25 mouse cellular contexts compared by ENCODE assay signal in genomic region chr11:96576491-96577427, GRCm38 (mm10).
DNase-seq lines count a peak whose midpoint lies in the region; ATAC-seq and TF ChIP-seq lines count a peak whose summit lies in the region.
"Had no signal": no experiment of that assay in that cellular context is flagged by ENCODE, and none has a peak within 500 bp of the region (broad histone marks: within the 10 kb centered on the region; RNA-seq: fewer than 3 reads in every experiment).

No protein-coding gene starts in this region.

- H3K36me3 ChIP-seq in hindbrain, embryonic 13.5 days, result no peaks in the 10 kb centered on the region
- no peaks in the 10 kb centered on the region for H3K36me3 ChIP-seq in hindbrain, postnatal 0 days (ENCODE audit: insufficient read depth, low read length)
- no peaks in the 10 kb centered on the region for H3K36me3 ChIP-seq in midbrain, embryonic 10.5 days
- no peaks in the 10 kb centered on the region for H3K36me3 ChIP-seq in midbrain, postnatal 0 days (ENCODE audit: insufficient read depth, low read length)
- H3K36me3 ChIP-seq: embryonic facial prominence, embryonic 12.5 days; forebrain, embryonic 15.5 days; heart, embryonic 10.5 days; hindbrain, embryonic 15.5 days had no signal

- WGBS in hindbrain, embryonic 13.5 days, result 20% methylated on average over 14 of the region's 14 CpGs
- 25% methylated on average over 14 of the region's 14 CpGs for WGBS in hindbrain, postnatal 0 days
- WGBS in midbrain, embryonic 10.5 days, result 54% methylated on average over 14 of the region's 14 CpGs
- 36% methylated on average over 14 of the region's 14 CpGs for WGBS in midbrain, postnatal 0 days

- no peak for ATAC-seq in hindbrain, embryonic 13.5 days (ENCODE audit: low FRiP score)
- no peak for ATAC-seq in hindbrain, postnatal 0 days
- ATAC-seq in midbrain, postnatal 0 days (ENCODE audit: low FRiP score), result no peak
- ATAC-seq: forebrain, embryonic 15.5 days had no signal

- no peak overlapping the region for H3K4me2 ChIP-seq in hindbrain, embryonic 13.5 days
- no peak overlapping the region for H3K4me2 ChIP-seq in hindbrain, postnatal 0 days (ENCODE audit: low read depth, low read length)
- no peak overlapping the region for H3K4me2 ChIP-seq in midbrain, postnatal 0 days (ENCODE audit: low read depth, low read length, poor library complexity, severe bottlenecking)
- H3K4me2 ChIP-seq: embryonic facial prominence, embryonic 12.5 days; forebrain, embryonic 15.5 days; hindbrain, embryonic 15.5 days had no signal

- H3K4me1 ChIP-seq in hindbrain, embryonic 13.5 days (replicated peaks), result peaks cover 41% of the 10 kb centered on the region
- 0 out of 2 replicates have a peak, but pooled peaks cover 4% of the 10 kb centered on the region for H3K4me1 ChIP-seq in hindbrain, postnatal 0 days (ENCODE audit: insufficient read depth, low read length)
- peaks cover 58% of the 10 kb centered on the region for H3K4me1 ChIP-seq in midbrain, embryonic 10.5 days
- no peaks in the 10 kb centered on the region for H3K4me1 ChIP-seq in midbrain, postnatal 0 days (ENCODE audit: insufficient read depth, low read length)

- H3K9me3 ChIP-seq in hindbrain, embryonic 13.5 days, result no peaks in the 10 kb centered on the region
- no peaks in the 10 kb centered on the region for H3K9me3 ChIP-seq in hindbrain, postnatal 0 days (ENCODE audit: low read length)
- H3K9me3 ChIP-seq in midbrain, embryonic 10.5 days (replicated peaks), result no peaks in the 10 kb centered on the region
- H3K9me3 ChIP-seq in midbrain, postnatal 0 days (ENCODE audit: low read length), result no peaks in the 10 kb centered on the region
- H3K9me3 ChIP-seq: embryonic facial prominence, embryonic 12.5 days; forebrain, embryonic 15.5 days; heart, embryonic 10.5 days; hindbrain, embryonic 15.5 days had no signal

- no peak for TF ChIP-seq CTCF in hindbrain, postnatal 0 days (IDR thresholded peaks at IDR 0.05; ENCODE audit: low read depth)
- TF ChIP-seq CTCF in midbrain, postnatal 0 days (IDR thresholded peaks at IDR 0.05), result no peak

- H3K9ac ChIP-seq in hindbrain, embryonic 13.5 days, result no peak overlapping the region
- no peak overlapping the region for H3K9ac ChIP-seq in hindbrain, postnatal 0 days (replicated peaks; ENCODE audit: low read length)
- H3K9ac ChIP-seq in midbrain, postnatal 0 days (replicated peaks; ENCODE audit: low read length, poor library complexity, severe bottlenecking), result no peak overlapping the region
- H3K9ac ChIP-seq: embryonic facial prominence, embryonic 12.5 days; forebrain, embryonic 15.5 days; hindbrain, embryonic 15.5 days had no signal

- peak overlapping the region; percentile 52; the same call in 1 of the 2 replicates for H3K27ac ChIP-seq in hindbrain, embryonic 13.5 days
- H3K27ac ChIP-seq in hindbrain, postnatal 0 days, result no peak overlapping the region
- peak overlapping the region; percentile 33 for H3K27ac ChIP-seq in midbrain, embryonic 10.5 days (replicated peaks)
- H3K27ac ChIP-seq in midbrain, postnatal 0 days (ENCODE audit: low read depth, low read length), result no peak overlapping the region
- H3K27ac ChIP-seq: embryonic facial prominence, embryonic 12.5 days; forebrain, embryonic 15.5 days; heart, embryonic 10.5 days; hindbrain, embryonic 15.5 days; layer of hippocampus, adult 2 months; stomach, postnatal 0 days had no signal

- no peak overlapping the region for H3K4me3 ChIP-seq in hindbrain, embryonic 13.5 days
- H3K4me3 ChIP-seq in hindbrain, postnatal 0 days (ENCODE audit: low read length), result no peak overlapping the region
- no peak overlapping the region for H3K4me3 ChIP-seq in midbrain, embryonic 10.5 days
- no peak overlapping the region for H3K4me3 ChIP-seq in midbrain, postnatal 0 days (ENCODE audit: low read depth, low read length)
- H3K4me3 ChIP-seq: embryonic facial prominence, embryonic 12.5 days; erythroblast, embryonic 14.5 days; forebrain, embryonic 15.5 days; heart, embryonic 10.5 days; hindbrain, embryonic 15.5 days; layer of hippocampus, adult 2 months had no signal

- DNase-seq in hindbrain, postnatal 0 days (ENCODE audit: low spot score), result no peak
- DNase-seq in midbrain, embryonic 10.5 days (ENCODE audit: low spot score), result no peak
- no peak for DNase-seq in midbrain, postnatal 0 days (ENCODE audit: low spot score)
- DNase-seq in mesoderm, embryonic 11.5 days (ENCODE audit: low read depth, low spot score), result peak; percentile 76
- peak; percentile 41 for DNase-seq in retina, embryonic 14.5 days (ENCODE audit: low spot score)
- no peak for DNase-seq in thymus, adult 18-20 months
- DNase-seq in layer of hippocampus, adult 8-10 months (ENCODE audit: low spot score in 2 of 2), result no peak
- DNase-seq: adrenal gland, postnatal 36 days; cerebellum, adult 18-20 months; cerebellum, postnatal 36 days; gastrocnemius, postnatal 25 days; heart, postnatal 10 days; kidney, adult 11 months; kidney, postnatal 14 days; left cerebral cortex, postnatal 4 days; liver; lung, adult 18-20 months had no signal

- H3K27me3 ChIP-seq in hindbrain, embryonic 13.5 days, result no peaks in the 10 kb centered on the region
- H3K27me3 ChIP-seq in hindbrain, postnatal 0 days (ENCODE audit: insufficient read depth, low read length), result 0 out of 2 replicates have a peak, but pooled peaks cover 5% of the 10 kb centered on the region
- H3K27me3 ChIP-seq in midbrain, embryonic 10.5 days (ENCODE audit: low read depth, poor library complexity, severe bottlenecking), result peaks cover 6% of the 10 kb centered on the region; the same call in 1 of the 2 replicates
- no peaks in the 10 kb centered on the region for H3K27me3 ChIP-seq in midbrain, postnatal 0 days (ENCODE audit: insufficient read depth, low read length)
- H3K27me3 ChIP-seq: embryonic facial prominence, embryonic 12.5 days; forebrain, embryonic 15.5 days; hindbrain, embryonic 15.5 days had no signal

Comparison
In these comparisons a context has a peak if more than half of its experiments do, and no peak if none do; other contexts are left out.
1. H3K27ac ChIP-seq: peak in hindbrain, embryonic 13.5 days (single experiment) and midbrain, embryonic 10.5 days (single experiment); none in hindbrain, postnatal 0 days (single experiment) and midbrain, postnatal 0 days (single experiment).
2. DNase-seq: peak in mesoderm, embryonic 11.5 days (single experiment) and retina, embryonic 14.5 days (single experiment); none in hindbrain, postnatal 0 days (single experiment), midbrain, embryonic 10.5 days (single experiment), midbrain, postnatal 0 days (single experiment), thymus, adult 18-20 months (0 of 2) and layer of hippocampus, adult 8-10 months (0 of 2).